Mouse (Mus musculus) myocyte (in vitro differentiated cells): ENCODE measurements around the gene Gng3.

ENCODE experiments used
- CEBPB ChIP-seq: IDR thresholded peaks from 2 replicates; pipeline ENCODE4 v1.6.1; 2011; ENCODE audit warnings: mild to moderate bottlenecking, moderate library complexity; ENCODE audit not compliant: poor library complexity, insufficient read depth, severe bottlenecking
- MAX ChIP-seq: IDR thresholded peaks from one replicate; pipeline ENCODE4 v1.6.1; 2011; ENCODE audit warnings: low read depth, mild to moderate bottlenecking, control low read depth
- MYOG ChIP-seq, 3 experiments: IDR thresholded peaks; one replicate each; pipeline ENCODE4 v1.6.1; 2011; ENCODE audit warnings: control low read depth in 2 of 3, low read depth in 2 of 3, mild to moderate bottlenecking in 2 of 3; ENCODE audit not compliant: insufficient read length in 2 of 3, control insufficient read depth in 1 of 3, insufficient read depth in 1 of 3

DNA sequence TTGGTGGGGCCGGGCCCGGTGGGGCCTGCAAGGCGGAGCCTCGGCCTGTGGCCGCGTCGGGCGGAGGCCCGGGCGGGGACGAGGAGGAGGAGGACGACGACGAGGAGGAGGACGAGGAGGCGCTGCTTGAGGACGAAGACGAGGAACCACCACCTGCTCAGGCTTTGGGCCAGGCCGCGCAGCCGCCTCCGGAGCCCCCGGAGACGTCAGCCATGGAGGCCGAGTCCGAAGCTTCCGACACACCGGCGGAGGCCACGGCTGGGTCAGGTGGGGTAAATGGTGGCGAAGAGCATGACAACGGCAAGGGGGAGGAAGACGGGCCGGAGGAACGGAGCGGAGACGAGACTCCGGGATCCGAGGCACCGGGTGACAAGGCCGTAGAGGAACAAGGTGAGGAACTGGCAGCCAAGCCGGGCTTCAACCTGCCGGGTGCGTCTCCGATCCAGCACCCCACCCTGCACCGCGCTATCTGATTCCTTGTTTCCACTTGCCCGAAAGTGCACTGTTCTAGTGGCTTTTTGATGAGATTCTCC lies 18.5 kb downstream of the Gng3 start:
- TF ChIP-seq CEBPB (no peak), MAX (no peak), MYOG (IDR thresholded peaks at IDR 0.05; ENCODE audit: control insufficient read depth in 1 of 3, insufficient read depth in 1 of 3, insufficient read length in 2 of 3, low read depth in 2 of 3) (peak in 1 of 3 experiments; percentile 0)
